Mouse (Mus musculus) liver, postnatal 0 days (tissue): ENCODE measurements around the gene Gm29797. TPM values are rescaled to one million over a fixed set of nuclear protein-coding genes. Genes with fewer than 3 reads are reported as not detected.

ENCODE experiments used
- ATAC-seq: fragments of 200-750 bp; cut with Nextera tagmentation; 2 replicates; pipeline ENCODE4 v1.8.0; 2017; ENCODE audit warnings: mild to moderate bottlenecking, moderate library complexity
- DNase-seq: peaks from one replicate; pipeline ENCODE4 v3.0.0-alpha.2; 2016
- H3K27ac ChIP-seq: fragments of 300-500 bp; sonication (generic); 2 replicates; pipeline ENCODE4 v1.5.1; 2014; ENCODE audit warnings: antibody characterized with exemption, moderate library complexity, mild to moderate bottlenecking, low read depth
- H3K27me3 ChIP-seq: fragments of 300-500 bp; sonication (generic); 2 replicates; pipeline ENCODE4 v1.6.1; 2014; ENCODE audit warnings: low read length, control low read depth, mixed read lengths; ENCODE audit not compliant: insufficient read depth
- H3K36me3 ChIP-seq: fragments of 300-500 bp; sonication (generic); replicated peaks from 2 replicates; pipeline ENCODE4 v1.6.1; 2014; ENCODE audit warnings: mild to moderate bottlenecking, control low read depth, low read length, moderate library complexity, mixed read lengths; ENCODE audit not compliant: insufficient read depth
- H3K4me1 ChIP-seq: fragments of 300-500 bp; sonication (generic); 2 replicates; pipeline ENCODE4 v1.6.1; 2014; ENCODE audit warnings: antibody characterized with exemption, mild to moderate bottlenecking, control low read depth; ENCODE audit not compliant: insufficient read depth
- H3K4me2 ChIP-seq: fragments of 300-500 bp; sonication (generic); 2 replicates; pipeline ENCODE4 v1.6.1; 2014; ENCODE audit warnings: low read depth, mild to moderate bottlenecking, low read length, moderate library complexity, mixed read lengths
- H3K4me3 ChIP-seq: fragments of 300-500 bp; sonication (generic); 2 replicates; pipeline ENCODE4 v1.5.1; 2014; ENCODE audit warnings: low read depth, low read length
- H3K9ac ChIP-seq: fragments of 300-500 bp; sonication (generic); replicated peaks from 2 replicates; pipeline ENCODE4 v1.6.1; 2014; ENCODE audit warnings: mild to moderate bottlenecking, moderate library complexity
- H3K9me3 ChIP-seq: fragments of 300-500 bp; sonication (generic); 2 replicates; pipeline ENCODE4 v1.6.1; 2016; ENCODE audit warnings: mild to moderate bottlenecking, control low read depth, low read length, mixed read lengths
- CTCF ChIP-seq: sonication (generic); IDR thresholded peaks from 2 replicates; pipeline ENCODE4 v1.5.1; 2016; ENCODE audit warnings: antibody characterized with exemption, low read depth
- EP300 ChIP-seq: IDR thresholded peaks from 2 replicates; pipeline ENCODE4 v1.6.1; 2016; ENCODE audit warnings: antibody characterized with exemption, low read depth, mild to moderate bottlenecking
- WGBS: fragments of 180-500 bp; shearing (Covaris S2); extraction: QIAGEN DNeasy Blood & Tissue Kit; methylation state at CpG from one replicate; pipeline ENCODE4 v1.1.7; 2014; ENCODE audit not compliant: insufficient replicate concordance; 5-methylcytosine and 5-hydroxymethylcytosine counted together
- polyA plus RNA-seq: library from polyadenylated mRNA; unstranded; fragments of >200 nt; fragmentation: Nextera tagmentation; extraction: Ambion mirVana; gene quantifications from 2 replicates; pipeline ENCODE4 v1.2.1, GENCODE M21; 2015

Gm29797 gene
- polyA plus RNA-seq, 1 experiment from 2014 or later: not detected

DNA sequence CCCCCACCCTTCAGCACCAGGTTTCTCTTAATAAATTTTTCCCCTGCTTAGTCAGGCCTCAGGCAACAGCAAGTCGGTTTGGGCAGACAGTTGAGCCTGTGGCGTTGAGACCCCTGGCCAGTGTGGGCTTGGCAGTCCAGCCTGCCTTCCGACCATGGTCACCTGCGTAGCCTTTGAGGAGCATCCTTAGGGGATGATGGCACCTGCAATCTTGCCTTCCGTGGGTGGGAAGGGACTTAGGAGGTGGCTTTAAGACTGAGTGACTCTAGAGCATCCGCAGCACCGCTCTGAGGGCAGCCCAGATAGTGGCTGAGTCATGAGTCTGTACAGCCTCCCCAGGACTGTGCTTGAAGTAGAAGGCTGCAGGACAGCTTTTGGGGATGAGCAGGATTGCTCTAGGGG, 23.9 kb downstream of the Gm29797 start:
- peak overlapping the region; percentile 97 for H3K4me2 ChIP-seq
- H3K4me1 ChIP-seq: peaks cover 11% of the 10 kb centered on the region
- peak overlapping the region; percentile 68 for H3K4me3 ChIP-seq
- WGBS: 18% methylated on average over 7 of the region's 7 CpGs
- no peaks in the 10 kb centered on the region for H3K36me3 ChIP-seq
- peak overlapping the region; percentile 73 for H3K9ac ChIP-seq
- ATAC-seq: peak; percentile 6; the same call in 1 of the 2 replicates
- H3K9me3 ChIP-seq: no peaks in the 10 kb centered on the region
- no peaks in the 10 kb centered on the region for H3K27me3 ChIP-seq
- H3K27ac ChIP-seq: no peak overlapping the region
- TF ChIP-seq CTCF (no peak), EP300 (no peak)
- no peak for DNase-seq

DNA sequence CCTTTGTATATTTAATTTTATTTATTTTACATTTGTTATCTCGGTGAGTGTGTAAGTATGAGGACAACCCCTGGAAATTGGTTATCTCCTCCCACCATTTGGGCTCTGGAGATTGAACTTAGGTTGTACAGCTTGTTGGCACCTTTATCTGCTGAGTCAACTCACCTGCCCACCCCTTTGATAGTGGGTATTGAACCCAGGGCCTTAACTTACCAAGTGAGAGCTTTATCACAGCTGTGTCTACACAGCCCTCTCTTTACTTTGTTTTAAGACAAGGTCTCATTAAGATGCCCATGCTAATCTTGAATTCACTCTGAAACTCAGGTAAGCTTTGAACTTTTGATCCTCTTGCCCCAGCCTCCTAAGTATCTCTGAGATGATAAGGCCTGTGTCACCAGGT, 25.1 kb downstream of the Gm29797 start:
- WGBS: 43% methylated on average over 1 of the region's 1 CpGs
- TF ChIP-seq CTCF: no peak
- no peak for TF ChIP-seq EP300
- peak; percentile 10 for DNase-seq

GRCm38 (mm10) chr2:181683381-181683780, 26.5 kb downstream of the Gm29797 start:
- no peak for ATAC-seq
- no peak for TF ChIP-seq EP300
- TF ChIP-seq CTCF: no peak
- Histone ChIP-seq H3K27me3 (no peaks in the 10 kb centered on the region), H3K4me3 (no peak overlapping the region), H3K4me1 (peaks cover 9% of the 10 kb centered on the region), H3K4me2 (no peak overlapping the region), H3K36me3 (peaks cover 15% of the 10 kb centered on the region), H3K27ac (no peak overlapping the region), H3K9me3 (no peaks in the 10 kb centered on the region), H3K9ac (no peak overlapping the region)
- WGBS: 67% methylated on average over 4 of the region's 4 CpGs
- no peak for DNase-seq

More for the DNA sequence above, 25.1 kb downstream of the Gm29797 start:
- H3K27me3 ChIP-seq: no peaks in the 10 kb centered on the region
- H3K4me1 ChIP-seq: peaks cover 9% of the 10 kb centered on the region
- H3K4me2 ChIP-seq: no peak overlapping the region
- H3K36me3 ChIP-seq: peaks cover 6% of the 10 kb centered on the region; the same call in 1 of the 2 replicates
- H3K9me3 ChIP-seq: no peaks in the 10 kb centered on the region
- no peak overlapping the region for H3K9ac ChIP-seq
- ATAC-seq: no peak
- H3K27ac ChIP-seq: no peak overlapping the region
- H3K4me3 ChIP-seq: no peak overlapping the region

DNA sequence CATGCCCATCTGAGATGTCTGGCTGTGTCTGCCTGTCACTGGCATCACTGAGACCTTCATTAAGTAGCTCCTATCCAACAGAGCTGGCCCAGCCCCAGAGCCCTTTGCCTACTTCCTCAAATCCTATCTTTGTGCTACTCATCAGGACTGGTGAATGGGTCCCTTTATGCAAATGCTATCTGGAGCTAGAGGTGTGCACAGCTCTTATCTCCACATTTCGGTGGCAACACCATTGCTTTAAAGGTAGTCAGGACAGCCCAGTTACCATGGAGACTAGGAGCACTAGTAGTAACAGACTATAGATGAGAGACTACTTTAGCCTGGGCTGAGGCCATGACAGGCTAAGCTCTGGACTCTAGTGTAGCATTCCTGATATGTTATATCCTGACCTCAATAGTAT, 27.9 kb downstream of the Gm29797 start:
- H3K27ac ChIP-seq: no peak overlapping the region
- 44% methylated on average over 1 of the region's 1 CpGs for WGBS
- no peak for TF ChIP-seq CTCF
- TF ChIP-seq EP300: no peak
- peaks cover 15% of the 10 kb centered on the region for H3K36me3 ChIP-seq
- no peak overlapping the region for H3K9ac ChIP-seq
- no peak overlapping the region for H3K4me3 ChIP-seq
- peaks cover 8% of the 10 kb centered on the region for H3K4me1 ChIP-seq
- no peak overlapping the region for H3K4me2 ChIP-seq
- no peaks in the 10 kb centered on the region for H3K27me3 ChIP-seq
- ATAC-seq (no peak), DNase-seq (no peak)
- H3K9me3 ChIP-seq: no peaks in the 10 kb centered on the region

- WGBS: 78% methylated on average over 4 of the region's 4 CpGs
- Histone ChIP-seq H3K4me3 (no peak overlapping the region), H3K4me2 (no peak overlapping the region), H3K9ac (no peak overlapping the region), H3K4me1 (peaks cover 2% of the 10 kb centered on the region), H3K9me3 (no peaks in the 10 kb centered on the region), H3K36me3 (peaks cover 15% of the 10 kb centered on the region), H3K27me3 (no peaks in the 10 kb centered on the region), H3K27ac (no peak overlapping the region)
- TF ChIP-seq EP300 (no peak), CTCF (no peak)
- ATAC-seq (no peak), DNase-seq (no peak)
Observed at GRCm38 (mm10) chr2:181685686-181686085, 28.9 kb downstream of the Gm29797 start.

DNA sequence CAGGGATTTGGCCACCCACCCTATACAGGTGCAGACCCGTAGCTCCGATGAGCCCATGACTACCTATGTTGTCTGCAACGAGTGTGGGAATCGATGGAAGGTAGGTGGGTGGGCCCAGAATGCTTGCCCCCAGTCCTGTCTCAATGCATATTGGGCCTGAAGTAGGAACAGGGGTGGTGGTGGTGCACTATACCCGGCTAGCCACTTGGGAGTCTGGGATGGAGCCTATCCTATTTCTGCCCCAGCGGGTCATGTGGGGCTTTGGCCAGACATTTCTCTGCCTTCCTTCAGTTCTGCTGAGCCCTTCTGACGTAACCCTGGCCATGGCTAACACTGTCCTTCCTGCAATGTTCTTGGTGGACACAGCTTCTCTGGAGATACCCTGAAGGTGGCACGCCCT, 30.8 kb downstream of the Gm29797 start:
- no peak overlapping the region for H3K4me2 ChIP-seq
- no peak overlapping the region for H3K4me3 ChIP-seq
- TF ChIP-seq EP300: no peak
- no peaks in the 10 kb centered on the region for H3K27me3 ChIP-seq
- H3K9ac ChIP-seq: no peak overlapping the region
- WGBS: 86% methylated on average over 8 of the region's 8 CpGs
- H3K27ac ChIP-seq: no peak overlapping the region
- DNase-seq: no peak
- no peaks in the 10 kb centered on the region for H3K9me3 ChIP-seq
- H3K36me3 ChIP-seq: peaks cover 15% of the 10 kb centered on the region
- no peak for ATAC-seq
- H3K4me1 ChIP-seq: 0 out of 2 replicates have a peak, but pooled peaks cover 4% of the 10 kb centered on the region
